ENCODE assay signal across 18 mouse cellular contexts in genomic region chr1:75509586-75509985, GRCm38 (mm10). TPM values are rescaled to one million over a fixed set of nuclear protein-coding genes. Genes with fewer than 3 reads are reported as not detected.
A peak's percentile ranks its signal among the peaks of the same experiment; 100 is the strongest.
DNase-seq lines count a peak whose midpoint lies in the region; ATAC-seq lines count a peak whose summit lies in the region.
"Had no signal": no experiment of that assay in that cellular context is flagged by ENCODE, and none has a peak within 500 bp of the region (broad histone marks: within the 10 kb centered on the region; RNA-seq: fewer than 3 reads in every experiment).

No protein-coding gene starts in this region.

- WGBS in hindbrain, embryonic 10.5 days, result 53% methylated on average over 20 of the region's 20 CpGs
- WGBS in hindbrain, embryonic 16.5 days, result 46% methylated on average over 17 of the region's 20 CpGs

- ATAC-seq in hindbrain, embryonic 16.5 days, result no peak

- H3K27me3 ChIP-seq in hindbrain, embryonic 10.5 days (ENCODE audit: insufficient read depth, poor library complexity, severe bottlenecking), result peaks cover 63% of the 10 kb centered on the region
- no peaks in the 10 kb centered on the region for H3K27me3 ChIP-seq in hindbrain, embryonic 16.5 days (replicated peaks; ENCODE audit: control insufficient read depth, insufficient read depth, low read length)
- H3K27me3 ChIP-seq: embryonic facial prominence, embryonic 15.5 days had no signal

- peaks cover 65% of the 10 kb centered on the region for H3K4me1 ChIP-seq in hindbrain, embryonic 10.5 days (replicated peaks)
- peaks cover 15% of the 10 kb centered on the region for H3K4me1 ChIP-seq in hindbrain, embryonic 16.5 days (ENCODE audit: control insufficient read depth, insufficient read depth, low read depth, low read length)

- no peaks in the 10 kb centered on the region for H3K9me3 ChIP-seq in hindbrain, embryonic 10.5 days
- H3K9me3 ChIP-seq in hindbrain, embryonic 16.5 days (ENCODE audit: control insufficient read depth, low read length), result no peaks in the 10 kb centered on the region
- H3K9me3 ChIP-seq: embryonic facial prominence, embryonic 15.5 days; hindbrain, embryonic 13.5 days; midbrain, embryonic 12.5 days had no signal

- 0 out of 2 replicates have a peak overlapping the region, but pooled peaks have one; percentile 40 for H3K27ac ChIP-seq in hindbrain, embryonic 10.5 days
- H3K27ac ChIP-seq in hindbrain, embryonic 16.5 days (ENCODE audit: low read depth, low read length), result no peak overlapping the region
- H3K27ac ChIP-seq: embryonic facial prominence, embryonic 15.5 days; hindbrain, embryonic 13.5 days; liver, embryonic 14.5 days; midbrain, embryonic 12.5 days had no signal

- H3K4me2 ChIP-seq in hindbrain, embryonic 16.5 days (ENCODE audit: low read length), result no peak overlapping the region
- H3K4me2 ChIP-seq: embryonic facial prominence, embryonic 15.5 days; hindbrain, embryonic 13.5 days; midbrain, embryonic 12.5 days had no signal

- H3K9ac ChIP-seq in hindbrain, embryonic 16.5 days (ENCODE audit: low read depth, low read length), result no peak overlapping the region
- H3K9ac ChIP-seq: embryonic facial prominence, embryonic 15.5 days; hindbrain, embryonic 13.5 days; liver, embryonic 14.5 days; midbrain, embryonic 12.5 days had no signal

- H3K4me3 ChIP-seq in hindbrain, embryonic 10.5 days, result no peak overlapping the region
- no peak overlapping the region for H3K4me3 ChIP-seq in hindbrain, embryonic 16.5 days (ENCODE audit: low read length)
- H3K4me3 ChIP-seq: embryonic facial prominence, embryonic 15.5 days; hindbrain, embryonic 13.5 days; midbrain, embryonic 12.5 days had no signal

- H3K36me3 ChIP-seq in hindbrain, embryonic 10.5 days, result no peaks in the 10 kb centered on the region
- no peaks in the 10 kb centered on the region for H3K36me3 ChIP-seq in hindbrain, embryonic 16.5 days (ENCODE audit: control insufficient read depth, insufficient read depth, low read length)
- H3K36me3 ChIP-seq: embryonic facial prominence, embryonic 15.5 days; G1E; hindbrain, embryonic 13.5 days; midbrain, embryonic 12.5 days had no signal

- peak; percentile 33 for DNase-seq in adrenal gland, postnatal 25 days
- no peak for DNase-seq in adrenal gland, postnatal 4 days (ENCODE audit: low spot score in 2 of 2)
- DNase-seq in hindbrain, embryonic 10.5 days (ENCODE audit: low spot score), result no peak
- peak; percentile 63 for DNase-seq in ovary, postnatal 36 days (ENCODE audit: low spot score)
- DNase-seq in ovary, postnatal 14 days (ENCODE audit: low spot score), result no peak
- DNase-seq in layer of hippocampus, postnatal 10 days (ENCODE audit: low spot score in 2 of 2), result no peak
- no peak for DNase-seq in kidney, postnatal 10 days
- DNase-seq: cerebellum, adult 18-20 months; kidney, adult 2 months; lung, postnatal 36 days; right cerebral cortex, postnatal 14 days; thymus, adult 2 months had no signal

RNA-seq across cellular contexts. Expression of gene Inha, which starts 2.7 kb away (rescaled TPM):
- 42.4 and 44.1 TPM in 2 replicates for total RNA-seq in adrenal gland, postnatal 25 days (2021)
- 10 to 100 TPM; 71.4 to 80.6 TPM for total RNA-seq in adrenal gland, postnatal 4 days (2021)
- 2.7 TPM in 2 replicates for polyA plus RNA-seq in hindbrain, embryonic 10.5 days (2016; fragmentation: Nextera tagmentation; extraction: Ambion mirVana)
- polyA plus RNA-seq in hindbrain, embryonic 16.5 days (2015; fragmentation: Nextera tagmentation; extraction: Ambion mirVana), result 17.9 and 18.7 TPM in 2 replicates
- 10 to 100 TPM; 25.5 to 28.4 TPM for total RNA-seq in layer of hippocampus, postnatal 10 days (2021)
- total RNA-seq: G1E had no signal
- polyA plus RNA-seq: G1E had no signal

RNA-seq across cellular contexts. Expression of gene Obsl1, which starts 3.3 kb away (rescaled TPM):
- total RNA-seq in adrenal gland, postnatal 25 days (2021), result 83.1 and 107 TPM in 2 replicates
- 100 to 1,000 TPM; 241 to 242 TPM for total RNA-seq in adrenal gland, postnatal 4 days (2021)
- polyA plus RNA-seq in hindbrain, embryonic 10.5 days (2016; fragmentation: Nextera tagmentation; extraction: Ambion mirVana), result 37.9 and 44.2 TPM in 2 replicates
- polyA plus RNA-seq in hindbrain, embryonic 16.5 days (2015; fragmentation: Nextera tagmentation; extraction: Ambion mirVana), result 25.4 and 26.1 TPM in 2 replicates
- total RNA-seq in layer of hippocampus, postnatal 10 days (2021), result 10 to 100 TPM; 30.7 to 38.2 TPM
- polyA plus RNA-seq: G1E had no signal

RNA-seq across cellular contexts. Expression of gene Stk11ip, which starts 11.7 kb away (rescaled TPM):
- 19.2 and 35.4 TPM in 2 replicates for total RNA-seq in adrenal gland, postnatal 25 days (2021)
- 10 to 100 TPM; 38.1 to 38.4 TPM for total RNA-seq in adrenal gland, postnatal 4 days (2021)
- polyA plus RNA-seq in hindbrain, embryonic 10.5 days (2016; fragmentation: Nextera tagmentation; extraction: Ambion mirVana), result 29.6 and 30.0 TPM in 2 replicates
- polyA plus RNA-seq in hindbrain, embryonic 16.5 days (2015; fragmentation: Nextera tagmentation; extraction: Ambion mirVana), result 20.4 and 23.9 TPM in 2 replicates
- 10 to 100 TPM; 22.5 to 23.6 TPM for total RNA-seq in layer of hippocampus, postnatal 10 days (2021)

RNA-seq across cellular contexts. Expression of gene Tmem198, which starts 30.3 kb away (rescaled TPM):
- total RNA-seq in adrenal gland, postnatal 25 days (2021), result 2.8 and 4.1 TPM in 2 replicates
- 1 to 10 TPM; 4.0 to 5.0 TPM for total RNA-seq in adrenal gland, postnatal 4 days (2021)
- 8.6 and 20.4 TPM in 2 replicates for polyA plus RNA-seq in hindbrain, embryonic 10.5 days (2016; fragmentation: Nextera tagmentation; extraction: Ambion mirVana)
- 50.5 and 52.5 TPM in 2 replicates for polyA plus RNA-seq in hindbrain, embryonic 16.5 days (2015; fragmentation: Nextera tagmentation; extraction: Ambion mirVana)
- total RNA-seq in layer of hippocampus, postnatal 10 days (2021), result 10 to 100 TPM; 48.3 to 53.8 TPM

RNA-seq across cellular contexts. Expression of gene Chpf, which starts 30.5 kb away (rescaled TPM):
- 46.9 and 50.1 TPM in 2 replicates for total RNA-seq in adrenal gland, postnatal 25 days (2021)
- 10 to 100 TPM; 60.3 to 62.6 TPM for total RNA-seq in adrenal gland, postnatal 4 days (2021)
- 25.1 and 29.8 TPM in 2 replicates for polyA plus RNA-seq in hindbrain, embryonic 10.5 days (2016; fragmentation: Nextera tagmentation; extraction: Ambion mirVana)
- polyA plus RNA-seq in hindbrain, embryonic 16.5 days (2015; fragmentation: Nextera tagmentation; extraction: Ambion mirVana), result 42.1 and 46.4 TPM in 2 replicates
- total RNA-seq in layer of hippocampus, postnatal 10 days (2021), result 10 to 100 TPM; 78.4 to 79.4 TPM

Comparison
In these comparisons a context has a peak if more than half of its experiments do, and no peak if none do; other contexts are left out.
1. DNase-seq: peak in adrenal gland, postnatal 25 days (single experiment) and ovary, postnatal 36 days (single experiment); none in adrenal gland, postnatal 4 days (0 of 2), hindbrain, embryonic 10.5 days (single experiment), ovary, postnatal 14 days (single experiment), layer of hippocampus, postnatal 10 days (0 of 2) and kidney, postnatal 10 days (single experiment).